Mouse (Mus musculus) CD4-positive naive resting alpha-beta T cell, adult 76 days (primary cell): ENCODE measurements around the gene Kpna3. TPM values are rescaled to one million over a fixed set of nuclear protein-coding genes. Genes with fewer than 3 reads are reported as not detected.

ENCODE experiments used
- total RNA-seq: library from RNA; stranded (reverse); gene quantifications from one replicate; pipeline ENCODE4 v1.2.4, GENCODE M21; 2023

The Kpna3 gene
- total RNA-seq = 24.8 TPM

DNA sequence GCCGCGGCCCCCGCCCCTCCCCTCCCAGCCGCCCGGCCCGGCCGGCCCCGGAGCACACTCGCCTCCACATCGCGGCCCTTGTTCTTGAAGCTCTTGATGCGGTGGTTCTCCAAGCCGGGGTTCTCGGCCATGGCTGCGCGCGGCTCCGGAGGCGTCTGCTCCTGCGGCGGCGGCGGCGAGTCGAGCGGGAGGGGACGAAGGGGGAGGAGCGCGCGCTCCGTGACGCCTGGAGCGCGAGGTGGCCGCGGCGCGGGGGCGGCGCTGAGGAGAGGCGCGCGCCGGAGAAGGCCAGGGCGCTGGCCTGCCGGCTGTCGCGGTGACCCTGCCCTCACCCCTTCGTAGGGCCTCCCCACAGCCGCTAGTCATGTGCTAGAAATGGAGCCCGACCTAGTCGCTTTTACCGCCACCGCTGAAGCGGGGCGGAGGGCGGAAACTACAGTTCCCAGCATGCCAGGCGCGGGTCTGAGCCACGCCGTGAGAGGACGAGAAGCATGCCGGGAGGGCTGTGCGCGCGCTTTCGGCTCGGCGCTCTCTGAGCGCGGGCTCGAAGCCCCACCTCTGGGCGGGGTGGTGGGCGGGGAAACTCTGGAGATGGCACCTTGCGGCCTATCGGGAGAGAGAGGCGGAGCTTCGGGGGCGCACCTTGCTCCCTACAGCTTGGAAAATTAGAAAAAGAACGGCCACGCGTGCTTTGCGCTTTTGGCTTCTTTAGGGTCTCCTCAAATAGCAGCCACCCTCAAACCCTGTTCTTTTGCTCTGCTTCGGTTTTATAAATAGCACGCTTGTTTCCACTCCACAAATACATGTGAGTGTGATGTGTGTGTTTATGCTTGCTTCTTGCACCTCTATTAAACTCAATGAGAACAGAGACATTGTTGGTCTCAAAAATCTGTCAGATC is at the start of gene Kpna3:
Gene Kpna3 (minus strand): TSS at position 214 of the 899 bp plus-strand sequence.

DNA sequence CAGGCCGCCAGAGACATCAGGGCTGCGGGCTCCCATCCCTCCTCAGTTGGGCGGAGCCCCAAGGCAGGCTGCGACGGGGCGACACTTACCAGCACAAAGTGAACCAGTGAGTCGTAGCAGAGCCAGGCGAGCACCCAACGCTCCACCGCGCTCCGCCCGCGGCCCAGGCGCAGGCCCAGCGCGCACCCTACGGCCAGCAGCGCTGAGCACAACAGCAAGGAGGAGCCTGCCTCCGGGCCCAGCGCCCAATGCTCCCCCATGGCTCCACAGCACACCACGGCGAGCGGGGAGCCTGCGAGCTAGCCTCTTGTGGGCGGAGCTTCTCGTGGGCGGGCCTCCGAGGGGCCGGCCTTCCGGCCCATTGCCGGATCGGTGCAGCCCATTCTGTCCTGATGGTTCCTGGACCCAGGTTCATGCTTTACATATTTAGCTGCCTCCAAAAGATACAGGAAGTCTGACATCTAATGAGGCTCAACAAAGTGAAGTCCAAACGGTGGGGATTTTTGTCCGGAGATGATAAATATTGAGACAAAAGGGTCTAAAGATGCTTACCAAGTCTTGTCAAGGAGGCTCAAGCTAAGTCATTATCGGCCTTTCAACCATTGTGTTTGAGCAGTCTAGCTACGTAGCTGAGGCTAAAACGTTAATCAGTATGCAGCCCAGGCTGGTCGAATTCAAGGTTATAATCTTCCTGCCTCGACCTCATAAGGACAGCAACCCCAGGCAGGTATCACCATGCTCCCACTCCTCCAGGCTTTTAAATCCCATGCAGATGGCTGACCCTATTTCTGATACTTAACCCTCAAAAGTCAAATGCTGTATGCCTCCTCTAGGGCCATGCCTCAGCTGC is 79.3 kb downstream of the Kpna3 start, which contains the start of gene Ebpl:
Gene Ebpl (minus strand): TSS at position 309 of the 850 bp plus-strand sequence.

Other genes starting within 250 kb of the Kpna3 start
- gene Sgcg, start 181.4 kb downstream of the Kpna3 start, total RNA-seq = not detected
- 0.76 TPM for gene Arl11, start 130.1 kb downstream of the Kpna3 start, total RNA-seq
- gene Ebpl, start 79.4 kb downstream of the Kpna3 start, total RNA-seq = 2.6 TPM
- gene Spryd7, start 117.0 kb upstream of the Kpna3 start, total RNA-seq = 8.1 TPM
- gene Trim13, start 158.4 kb upstream of the Kpna3 start, total RNA-seq = 25.4 TPM
- 3.2 TPM for gene Kcnrg, start 167.6 kb upstream of the Kpna3 start, total RNA-seq